Mouse (Mus musculus) heart, postnatal 0 days (tissue): ENCODE results near the gene Rgs7. TPM values are rescaled to one million over a fixed set of nuclear protein-coding genes. Genes with fewer than 3 reads are reported as not detected.

Experiments
- ATAC-seq: fragments of 200-750 bp; cut with Nextera tagmentation; 2 replicates; pipeline ENCODE4 v1.8.0; 2017; ENCODE audit warnings: low read depth, moderate number of reproducible peaks, moderate library complexity; ENCODE audit not compliant: insufficient read depth
- DNase-seq: peaks from one replicate; pipeline ENCODE4 v3.0.0-alpha.2; 2016; ENCODE audit warnings: low spot score
- H3K27ac ChIP-seq: fragments of 300-500 bp; sonication (generic); 2 replicates; pipeline ENCODE4 v1.5.1; 2014; ENCODE audit warnings: low read depth, mild to moderate bottlenecking
- H3K27me3 ChIP-seq: fragments of 300-500 bp; sonication (generic); 2 replicates; pipeline ENCODE4 v1.6.1; 2014; ENCODE audit warnings: low read length, mixed read lengths; ENCODE audit not compliant: control insufficient read depth, insufficient read depth
- H3K36me3 ChIP-seq: fragments of 300-500 bp; sonication (generic); replicated peaks from 2 replicates; pipeline ENCODE4 v1.6.1; 2014; ENCODE audit warnings: low read length, mixed read lengths; ENCODE audit not compliant: control insufficient read depth, insufficient read depth
- H3K4me1 ChIP-seq: fragments of 300-500 bp; sonication (generic); 2 replicates; pipeline ENCODE4 v1.6.1; 2014; ENCODE audit warnings: antibody characterized with exemption; ENCODE audit not compliant: control insufficient read depth, insufficient read depth
- H3K4me2 ChIP-seq: fragments of 300-500 bp; sonication (generic); 2 replicates; pipeline ENCODE4 v1.6.1; 2014; ENCODE audit warnings: low read depth, mild to moderate bottlenecking, low read length, moderate library complexity
- H3K4me3 ChIP-seq: fragments of 300-500 bp; sonication (generic); 2 replicates; pipeline ENCODE4 v1.5.1; 2014; ENCODE audit warnings: low read depth, low read length
- H3K9ac ChIP-seq: fragments of 300-500 bp; sonication (generic); replicated peaks from 2 replicates; pipeline ENCODE4 v1.6.1; 2014; ENCODE audit warnings: low read depth, low read length, mixed read lengths
- H3K9me3 ChIP-seq: fragments of 300-500 bp; sonication (generic); replicated peaks from 2 replicates; pipeline ENCODE4 v1.6.1; 2016; ENCODE audit warnings: low read length; ENCODE audit not compliant: control insufficient read depth
- CTCF ChIP-seq: IDR thresholded peaks from 2 replicates; pipeline ENCODE4 v1.5.1; 2016; ENCODE audit warnings: antibody characterized with exemption, control low read depth, low read depth
- EP300 ChIP-seq: IDR thresholded peaks from 2 replicates; pipeline ENCODE4 v1.6.1; 2016; ENCODE audit warnings: antibody characterized with exemption, low read depth
- WGBS: fragments of 180-500 bp; shearing (Covaris S2); extraction: QIAGEN DNeasy Blood & Tissue Kit; methylation state at CpG from one replicate; pipeline ENCODE4 v1.1.7; 2014; 5-methylcytosine and 5-hydroxymethylcytosine counted together
- polyA plus RNA-seq: library from polyadenylated mRNA; unstranded; fragments of >200 nt; fragmentation: Nextera tagmentation; extraction: Ambion mirVana; gene quantifications from 2 replicates; pipeline ENCODE4 v1.2.1, GENCODE M21; 2015
- total RNA-seq: library from RNA; depleted of rRNA; stranded (reverse); fragments of >200 nt; gene quantifications from 2 replicates; pipeline ENCODE4 v1.2.3, GENCODE M21; 2014; ENCODE audit warnings: low replicate concordance

Gene Rgs7
- total and polyA plus RNA-seq, 2 experiments from 2014 or later = 0.34 to 0.55 TPM

DNA sequence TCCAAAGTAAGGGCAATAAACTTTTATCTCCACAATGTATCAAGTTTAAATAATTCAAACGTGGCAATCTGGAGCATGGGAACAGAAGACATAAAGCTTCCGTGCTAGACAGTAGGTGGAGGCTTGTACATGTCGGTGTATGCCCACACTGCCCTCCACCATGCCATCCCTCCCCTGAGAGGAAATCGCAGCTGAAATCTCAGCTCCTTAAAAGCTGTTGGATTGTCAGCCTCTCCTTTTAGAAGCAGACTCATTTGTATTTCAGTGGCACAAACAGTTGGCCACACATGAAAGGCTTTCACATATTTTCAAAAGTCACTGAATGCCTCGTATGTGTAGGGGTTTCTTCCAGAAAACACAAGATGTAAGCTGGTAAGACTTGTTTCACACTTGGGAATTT lies 304.1 kb downstream of the Rgs7 start:
- no peak for DNase-seq
- no peaks in the 10 kb centered on the region for H3K27me3 ChIP-seq
- H3K27ac ChIP-seq = no peak overlapping the region
- no peak overlapping the region for H3K4me2 ChIP-seq
- 67% methylated on average over 5 of the region's 5 CpGs for WGBS
- ATAC-seq = no peak
- no peak overlapping the region for H3K9ac ChIP-seq
- no peaks in the 10 kb centered on the region for H3K36me3 ChIP-seq
- no peak for TF ChIP-seq EP300
- TF ChIP-seq CTCF = no peak
- H3K4me1 ChIP-seq = no peaks in the 10 kb centered on the region
- H3K9me3 ChIP-seq = no peaks in the 10 kb centered on the region
- H3K4me3 ChIP-seq = no peak overlapping the region

DNA sequence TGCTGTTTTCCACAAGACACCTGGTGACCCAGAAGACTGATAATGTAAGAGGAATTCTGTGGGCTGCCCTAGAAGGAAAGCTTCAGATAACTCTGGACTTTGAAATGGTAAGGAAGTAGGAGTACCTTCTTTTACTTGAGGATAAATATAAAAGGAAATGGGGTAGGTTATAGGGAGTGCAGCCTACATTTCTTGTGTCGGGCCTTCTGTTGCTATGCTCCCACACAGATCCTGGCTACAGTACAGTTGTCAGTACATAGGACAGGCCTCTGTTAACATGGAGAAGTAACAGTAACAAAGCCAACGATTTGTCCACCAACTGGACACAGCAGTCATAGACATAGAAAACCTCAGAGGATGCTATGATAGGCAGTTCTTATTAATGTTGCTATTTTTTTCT lies 307.1 kb downstream of the Rgs7 start:
- TF ChIP-seq EP300 (no peak), CTCF (no peak)
- Histone ChIP-seq H3K9me3 (no peaks in the 10 kb centered on the region), H3K36me3 (no peaks in the 10 kb centered on the region), H3K27me3 (no peaks in the 10 kb centered on the region), H3K27ac (no peak overlapping the region), H3K9ac (no peak overlapping the region), H3K4me2 (no peak overlapping the region), H3K4me1 (no peaks in the 10 kb centered on the region), H3K4me3 (no peak overlapping the region)
- DNase-seq (no peak), ATAC-seq (no peak)
- 56% methylated on average over 2 of the region's 2 CpGs for WGBS

DNA sequence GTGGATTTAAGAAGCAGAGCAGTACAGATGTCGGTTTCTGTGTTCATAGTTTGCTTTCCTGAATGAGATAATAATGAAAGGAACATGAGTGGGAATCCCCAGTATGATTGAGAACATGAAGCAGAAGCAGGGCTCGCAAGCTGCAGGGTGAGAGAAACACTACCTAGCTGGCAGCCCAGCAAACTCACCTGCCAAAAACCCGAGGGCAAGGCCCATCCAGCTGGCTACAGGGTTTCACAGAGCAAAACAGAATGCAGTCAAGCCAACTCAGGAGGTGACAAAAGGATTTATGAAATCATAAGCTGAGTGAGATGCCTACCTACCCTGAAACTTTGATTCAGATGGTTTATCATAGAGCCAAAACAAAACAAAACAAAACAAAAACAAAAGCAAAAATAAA lies 307.6 kb downstream of the Rgs7 start:
- ATAC-seq (no peak), DNase-seq (no peak)
- 62% methylated on average over 3 of the region's 3 CpGs for WGBS
- Histone ChIP-seq H3K4me2 (no peak overlapping the region), H3K27me3 (no peaks in the 10 kb centered on the region), H3K4me3 (no peak overlapping the region), H3K9ac (no peak overlapping the region), H3K36me3 (no peaks in the 10 kb centered on the region), H3K27ac (no peak overlapping the region), H3K9me3 (no peaks in the 10 kb centered on the region), H3K4me1 (no peaks in the 10 kb centered on the region)
- TF ChIP-seq CTCF = no peak
- TF ChIP-seq EP300 = no peak

DNA sequence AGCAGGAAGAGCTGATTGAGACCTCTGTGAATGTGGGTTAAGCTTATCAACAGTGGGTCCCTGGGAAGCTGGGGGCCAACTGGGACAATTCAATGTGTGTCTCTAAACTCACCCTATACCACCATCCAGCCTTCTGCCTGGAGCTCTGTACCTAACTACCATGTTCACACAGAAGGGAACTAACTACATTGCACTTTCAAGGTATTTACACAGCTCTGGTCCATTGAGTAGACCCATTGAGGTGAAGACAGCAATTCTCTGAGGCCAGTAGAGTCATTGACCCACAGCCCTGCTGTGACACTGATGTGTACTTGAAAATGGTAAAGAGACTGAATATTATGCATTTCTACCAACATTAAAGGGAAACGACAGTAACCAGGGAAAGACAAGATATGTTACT lies 313.6 kb downstream of the Rgs7 start:
- TF ChIP-seq EP300 (no peak), CTCF (no peak)
- H3K9me3 ChIP-seq = no peaks in the 10 kb centered on the region
- WGBS = 73% methylated on average over 1 of the region's 1 CpGs
- H3K27me3 ChIP-seq = no peaks in the 10 kb centered on the region
- no peak for ATAC-seq
- no peak overlapping the region for H3K4me3 ChIP-seq
- no peak for DNase-seq
- no peak overlapping the region for H3K27ac ChIP-seq
- H3K4me1 ChIP-seq = no peaks in the 10 kb centered on the region
- no peak overlapping the region for H3K9ac ChIP-seq
- H3K4me2 ChIP-seq = no peak overlapping the region
- H3K36me3 ChIP-seq = no peaks in the 10 kb centered on the region

GRCm38 (mm10) chr1:175174918-175175675 lies 317.2 kb downstream of the Rgs7 start:
- Histone ChIP-seq H3K4me2 (no peak overlapping the region), H3K27ac (no peak overlapping the region), H3K9ac (no peak overlapping the region), H3K9me3 (no peaks in the 10 kb centered on the region), H3K4me3 (no peak overlapping the region), H3K27me3 (no peaks in the 10 kb centered on the region), H3K4me1 (no peaks in the 10 kb centered on the region), H3K36me3 (no peaks in the 10 kb centered on the region)
- TF ChIP-seq CTCF = no peak
- no peak for DNase-seq
- WGBS = 43% methylated on average over 5 of the region's 5 CpGs
- ATAC-seq = no peak

DNA sequence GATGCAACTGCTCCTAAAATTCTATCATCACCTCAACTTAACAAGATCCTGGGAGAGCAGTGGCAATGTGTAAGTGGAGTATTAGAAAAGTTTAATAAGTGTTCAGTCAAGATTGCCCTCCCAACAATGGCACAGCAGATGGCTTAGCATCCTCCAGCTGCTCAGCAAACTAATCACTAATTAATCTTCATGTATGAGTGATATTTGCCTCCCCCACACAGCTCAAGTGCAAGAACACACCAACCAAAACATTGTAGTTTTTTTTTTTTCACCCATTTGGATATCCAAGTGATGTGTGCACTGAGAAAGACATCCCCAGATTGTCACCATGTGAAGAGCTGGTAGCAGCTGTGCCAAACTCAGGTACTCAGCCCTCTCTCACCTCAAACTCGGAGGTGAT lies 336.8 kb downstream of the Rgs7 start:
- Histone ChIP-seq H3K9me3 (no peaks in the 10 kb centered on the region), H3K36me3 (no peaks in the 10 kb centered on the region), H3K9ac (no peak overlapping the region), H3K4me1 (no peaks in the 10 kb centered on the region), H3K27me3 (no peaks in the 10 kb centered on the region), H3K4me3 (no peak overlapping the region), H3K27ac (no peak overlapping the region), H3K4me2 (no peak overlapping the region)
- ATAC-seq (no peak), DNase-seq (no peak)
- TF ChIP-seq EP300 (no peak), CTCF (no peak)
- WGBS = 59% methylated on average over 1 of the region's 1 CpGs
